Mouse (Mus musculus) midbrain, embryonic 13.5 days (tissue): ENCODE results near the gene Mlycd. TPM values are rescaled to one million over a fixed set of nuclear protein-coding genes. Genes with fewer than 3 reads are reported as not detected.
"Not testable (repeated sequence)": the region's sequence is repeated elsewhere in the genome, so short reads cannot be mapped to it uniquely, and the experiment has no call there.

ENCODE experiments used
- ATAC-seq: fragments of 200-750 bp; cut with Nextera tagmentation; 2 replicates; pipeline ENCODE4 v1.8.0; 2017; ENCODE audit warnings: mild to moderate bottlenecking, moderate TSS enrichment, moderate library complexity
- H3K27ac ChIP-seq: fragments of 300-500 bp; sonication (generic); 2 replicates; pipeline ENCODE4 v1.5.1; 2015; ENCODE audit warnings: inconsistent platforms, mild to moderate bottlenecking, moderate library complexity
- H3K27me3 ChIP-seq: fragments of 300-500 bp; sonication (generic); 2 replicates; pipeline ENCODE4 v1.6.1; 2015; ENCODE audit warnings: mild to moderate bottlenecking, inconsistent platforms
- H3K36me3 ChIP-seq: fragments of 300-500 bp; sonication (generic); 2 replicates; pipeline ENCODE4 v1.6.1; 2015; ENCODE audit warnings: mild to moderate bottlenecking, inconsistent platforms
- H3K4me1 ChIP-seq: fragments of 300-500 bp; sonication (generic); replicated peaks from 2 replicates; pipeline ENCODE4 v1.6.1; 2015; ENCODE audit warnings: inconsistent platforms
- H3K4me2 ChIP-seq: fragments of 300-500 bp; sonication (generic); replicated peaks from 2 replicates; pipeline ENCODE4 v1.6.1; 2015; ENCODE audit warnings: moderate library complexity, mild to moderate bottlenecking, inconsistent platforms
- H3K4me3 ChIP-seq: fragments of 300-500 bp; sonication (generic); replicated peaks from 2 replicates; pipeline ENCODE4 v1.5.1; 2015; ENCODE audit warnings: mild to moderate bottlenecking, inconsistent platforms
- H3K9ac ChIP-seq: fragments of 300-500 bp; sonication (generic); replicated peaks from 2 replicates; pipeline ENCODE4 v1.6.1; 2015; ENCODE audit warnings: mild to moderate bottlenecking, inconsistent platforms
- H3K9me3 ChIP-seq: fragments of 300-500 bp; sonication (generic); 2 replicates; pipeline ENCODE4 v1.6.1; 2016; ENCODE audit warnings: mild to moderate bottlenecking, inconsistent platforms
- whole genome bisulfite sequencing: fragments of 180-500 bp; shearing (Covaris S2); methylation state at CpG from one replicate; pipeline ENCODE4 v1.1.7; 2015; 5-methylcytosine and 5-hydroxymethylcytosine counted together
- polyA plus RNA-seq: library from polyadenylated mRNA; unstranded; fragments of >200 nt; fragmentation: Nextera tagmentation; extraction: Ambion mirVana; gene quantifications from 2 replicates; pipeline ENCODE4 v1.2.1, GENCODE M21; 2015

Gene Mlycd
- polyA plus RNA-seq: 11.8 and 13.8 TPM in 2 replicates

DNA sequence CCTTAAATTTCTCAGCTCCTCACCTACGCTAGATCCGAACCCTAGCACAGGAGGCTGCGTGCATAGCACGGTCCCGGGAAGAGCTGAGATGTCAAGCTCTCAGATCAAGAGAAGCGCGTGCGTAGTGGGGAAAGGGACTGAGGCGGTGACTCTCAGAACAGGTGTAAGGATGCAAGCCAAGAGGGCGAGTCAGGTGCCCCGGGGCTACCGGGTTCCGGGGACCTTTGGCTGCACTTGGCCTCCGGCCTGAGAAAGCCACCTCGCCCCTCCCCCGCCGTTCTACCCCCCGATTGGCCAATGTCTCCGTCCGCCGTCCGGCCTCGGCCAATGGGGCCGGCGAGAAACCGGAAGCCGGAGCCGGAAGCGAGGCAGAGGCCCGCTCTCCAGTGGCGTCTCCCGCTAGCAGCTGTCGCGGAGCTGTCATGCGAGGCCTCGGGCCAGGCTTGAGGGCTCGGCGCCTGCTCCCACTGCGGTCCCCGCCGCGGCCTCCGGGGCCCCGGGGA lies at the start of gene Mlycd:
TSS of gene Mlycd (plus strand) at position 355 of the 503 bp plus-strand sequence.
- Histone ChIP-seq H3K9ac (peak within 1 kb of the TSS; percentile 95), H3K9me3 (no peaks in the 10 kb centered on the region), H3K4me2 (peak within 1 kb of the TSS; percentile 100), H3K4me3 (peak within 1 kb of the TSS; percentile 92), H3K36me3 (0 out of 2 replicates have a peak, but pooled peaks cover 8% of the 10 kb centered on the region), H3K27ac (peak within 1 kb of the TSS; percentile 92), H3K4me1 (peaks cover 21% of the 10 kb centered on the region), H3K27me3 (0 out of 2 replicates have a peak, but pooled peaks cover 2% of the 10 kb centered on the region)
- whole genome bisulfite sequencing: 2% methylated on average over 44 of the region's 44 CpGs
- peak; percentile 97 for ATAC-seq

GRCm38 (mm10) chr8:119345029-119345682 lies 49.5 kb upstream of the Mlycd start:
- ATAC-seq: no peak
- Histone ChIP-seq H3K27ac (0 out of 2 replicates have a peak overlapping the region, but pooled peaks have one; percentile 75), H3K9me3 (peaks cover 3% of the 10 kb centered on the region; the same call in 1 of the 2 replicates), H3K4me1 (peaks cover 9% of the 10 kb centered on the region), H3K4me3 (peak overlapping the region; percentile 95), H3K36me3 (peaks cover 37% of the 10 kb centered on the region), H3K9ac (peak overlapping the region; percentile 98), H3K27me3 (peaks cover 12% of the 10 kb centered on the region), H3K4me2 (peak overlapping the region; percentile 70)
- 59% methylated on average over 22 of the region's 22 CpGs for WGBS

- peaks cover 42% of the 10 kb centered on the region for H3K36me3 ChIP-seq
- peaks cover 11% of the 10 kb centered on the region for H3K27me3 ChIP-seq
- peak overlapping the region; percentile 70 for H3K4me2 ChIP-seq
- peaks cover 3% of the 10 kb centered on the region; the same call in 1 of the 2 replicates for H3K9me3 ChIP-seq
- no peak overlapping the region for H3K27ac ChIP-seq
- no peak for ATAC-seq
- H3K4me1 ChIP-seq: peaks cover 9% of the 10 kb centered on the region
- H3K9ac ChIP-seq: no peak overlapping the region
- peak overlapping the region; percentile 95; the same call in 1 of the 2 replicates for H3K4me3 ChIP-seq
- 90% methylated on average over 15 of the region's 15 CpGs for WGBS
These were observed 49.0 kb upstream of the Mlycd start for GRCm38 (mm10) chr8:119345683-119346075.

- ATAC-seq: no peak
- WGBS: 93% methylated on average over 19 of the region's 19 CpGs
- Histone ChIP-seq H3K27ac (no peak overlapping the region), H3K36me3 (peaks cover 46% of the 10 kb centered on the region), H3K4me1 (no peaks in the 10 kb centered on the region), H3K27me3 (no peaks in the 10 kb centered on the region), H3K9me3 (no peaks in the 10 kb centered on the region), H3K4me3 (no peak overlapping the region), H3K9ac (no peak overlapping the region), H3K4me2 (no peak overlapping the region)
These were observed 43.0 kb upstream of the Mlycd start for GRCm38 (mm10) chr8:119351647-119352046.

- H3K9ac ChIP-seq: no peak overlapping the region
- no peaks in the 10 kb centered on the region for H3K4me1 ChIP-seq
- no peak overlapping the region for H3K4me2 ChIP-seq
- no peaks in the 10 kb centered on the region for H3K27me3 ChIP-seq
- H3K9me3 ChIP-seq: no peaks in the 10 kb centered on the region
- 87% methylated on average over 10 of the region's 10 CpGs for WGBS
- H3K36me3 ChIP-seq: peaks cover 32% of the 10 kb centered on the region
- H3K27ac ChIP-seq: no peak overlapping the region
- no peak overlapping the region for H3K4me3 ChIP-seq
- ATAC-seq: no peak
These were observed 41.6 kb upstream of the Mlycd start for GRCm38 (mm10) chr8:119352977-119353658.

DNA sequence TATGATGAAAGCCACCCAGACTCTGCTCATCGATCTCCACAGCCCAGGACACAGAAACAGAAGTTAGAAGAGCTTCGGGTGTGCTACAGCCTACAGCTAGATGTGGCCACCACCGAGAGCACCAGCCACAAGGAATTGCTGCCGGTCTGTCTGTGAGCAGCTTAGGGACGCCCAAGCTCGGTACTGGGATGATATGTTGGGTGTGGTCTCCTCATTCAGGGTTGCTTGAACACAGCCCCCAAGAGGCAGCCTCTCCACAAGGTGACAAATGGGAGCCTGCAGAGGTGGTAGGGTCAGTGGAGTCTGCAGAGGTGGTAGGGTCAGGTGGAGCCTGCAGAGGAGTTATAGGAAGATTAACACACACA lies 41.0 kb upstream of the Mlycd start:
- no peaks in the 10 kb centered on the region for H3K9me3 ChIP-seq
- H3K4me1 ChIP-seq: no peaks in the 10 kb centered on the region
- no peaks in the 10 kb centered on the region for H3K27me3 ChIP-seq
- peaks cover 27% of the 10 kb centered on the region for H3K36me3 ChIP-seq
- H3K4me3 ChIP-seq: no peak overlapping the region
- no peak for ATAC-seq
- no peak overlapping the region for H3K9ac ChIP-seq
- H3K4me2 ChIP-seq: no peak overlapping the region
- H3K27ac ChIP-seq: no peak overlapping the region
- 89% methylated on average over 6 of the region's 6 CpGs for WGBS

GRCm38 (mm10) chr8:119356631-119357030 lies 38.0 kb upstream of the Mlycd start:
- H3K9ac ChIP-seq, H3K4me2 ChIP-seq, H3K27me3 ChIP-seq, H3K36me3 ChIP-seq, H3K4me1 ChIP-seq, H3K9me3 ChIP-seq, H3K27ac ChIP-seq, H3K4me3 ChIP-seq, ATAC-seq: not testable (repeated sequence)
- 68% methylated on average over 5 of the region's 5 CpGs for WGBS

- Histone ChIP-seq H3K4me2 (no peak overlapping the region), H3K9ac (no peak overlapping the region), H3K36me3 (no peaks in the 10 kb centered on the region), H3K9me3 (no peaks in the 10 kb centered on the region), H3K4me3 (no peak overlapping the region), H3K4me1 (no peaks in the 10 kb centered on the region), H3K27me3 (no peaks in the 10 kb centered on the region), H3K27ac (no peak overlapping the region)
- ATAC-seq: no peak
- WGBS: 88% methylated on average over 7 of the region's 7 CpGs
These were observed 36.5 kb upstream of the Mlycd start for GRCm38 (mm10) chr8:119358175-119358574.

GRCm38 (mm10) chr8:119358836-119359235 lies 35.8 kb upstream of the Mlycd start:
- no peaks in the 10 kb centered on the region for H3K36me3 ChIP-seq
- no peak overlapping the region for H3K4me2 ChIP-seq
- no peak for ATAC-seq
- no peak overlapping the region for H3K27ac ChIP-seq
- no peak overlapping the region for H3K9ac ChIP-seq
- no peaks in the 10 kb centered on the region for H3K9me3 ChIP-seq
- no peaks in the 10 kb centered on the region for H3K27me3 ChIP-seq
- no peaks in the 10 kb centered on the region for H3K4me1 ChIP-seq
- 55% methylated on average over 14 of the region's 14 CpGs for WGBS
- no peak overlapping the region for H3K4me3 ChIP-seq

- no peaks in the 10 kb centered on the region for H3K36me3 ChIP-seq
- no peaks in the 10 kb centered on the region for H3K27me3 ChIP-seq
- no peaks in the 10 kb centered on the region for H3K4me1 ChIP-seq
- 0 out of 2 replicates have a peak, but pooled peaks have one; percentile 37 for ATAC-seq
- H3K9ac ChIP-seq: no peak overlapping the region
- H3K4me3 ChIP-seq: no peak overlapping the region
- no peak overlapping the region for H3K27ac ChIP-seq
- WGBS: 68% methylated on average over 8 of the region's 8 CpGs
- H3K9me3 ChIP-seq: no peaks in the 10 kb centered on the region
- H3K4me2 ChIP-seq: no peak overlapping the region
These were observed 33.9 kb upstream of the Mlycd start for GRCm38 (mm10) chr8:119360686-119361295.

DNA sequence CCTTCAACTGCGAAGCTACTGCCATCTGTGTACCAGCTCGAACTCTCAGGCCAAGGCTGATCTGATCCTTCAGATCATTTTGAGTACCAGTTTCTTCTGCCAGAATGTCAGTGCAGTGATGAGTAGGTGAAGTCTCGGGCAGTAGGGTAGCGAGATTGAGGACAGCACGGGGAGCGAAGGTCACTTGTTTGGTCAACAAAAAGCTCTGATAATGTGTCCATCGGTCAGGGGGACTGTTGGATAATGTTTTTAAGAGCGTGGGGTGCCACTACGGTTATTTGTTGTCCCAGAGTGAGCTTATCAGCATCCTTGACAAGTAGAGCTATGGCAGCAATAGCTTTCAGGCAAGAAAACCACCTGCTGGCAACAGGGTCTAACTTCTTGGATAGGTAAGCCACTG lies 20.0 kb upstream of the Mlycd start:
- ATAC-seq, H3K4me3 ChIP-seq, H3K27ac ChIP-seq, H3K9me3 ChIP-seq, H3K9ac ChIP-seq, H3K4me1 ChIP-seq, H3K27me3 ChIP-seq, H3K4me2 ChIP-seq, H3K36me3 ChIP-seq: not testable (repeated sequence)
- 89% methylated on average over 9 of the region's 9 CpGs for WGBS

DNA sequence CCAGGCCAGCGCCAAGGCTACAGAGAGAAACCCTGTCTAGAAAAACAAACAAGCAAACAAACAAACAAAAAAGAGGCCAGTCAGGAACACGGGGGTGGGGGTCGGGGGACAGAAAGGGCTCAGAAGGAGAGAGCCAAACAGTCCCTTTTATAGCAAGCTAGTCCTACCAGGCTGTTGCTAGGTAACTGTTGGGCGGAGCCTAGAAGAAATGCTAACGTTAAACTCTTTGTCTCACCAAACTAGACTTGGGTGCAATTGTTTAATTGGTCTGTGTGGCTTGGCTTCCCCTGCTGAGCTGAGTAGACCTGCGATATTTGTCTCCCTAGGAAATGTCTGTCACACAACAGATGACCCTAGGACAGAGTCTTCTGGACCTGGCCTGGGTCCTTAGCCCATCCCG lies 16.2 kb upstream of the Mlycd start:
- ATAC-seq: no peak
- Histone ChIP-seq H3K36me3 (no peaks in the 10 kb centered on the region), H3K4me3 (no peak overlapping the region), H3K9me3 (no peaks in the 10 kb centered on the region), H3K9ac (no peak overlapping the region), H3K4me1 (no peaks in the 10 kb centered on the region), H3K27ac (no peak overlapping the region), H3K27me3 (no peaks in the 10 kb centered on the region), H3K4me2 (no peak overlapping the region)
- 65% methylated on average over 7 of the region's 7 CpGs for WGBS
